Mouse (Mus musculus): Measurements from ENCODE around the gene Ccr1l1.
"Not testable (repeated sequence)": the region's sequence is repeated elsewhere in the genome, so short reads cannot be mapped to it uniquely, and the experiment has no call there.

Gene Ccr1l1

GRCm38 (mm10) chr9:123978308-123978707 is at the start of gene Ccr1l1:
Ccr1l1 (minus strand) TSS chr9:123978408.
- no peak for DNase-seq

GRCm38 (mm10) chr9:124021672-124022071 is 43.5 kb upstream of the Ccr1l1 start, which contains the start of gene Ccr3:
Ccr3 (plus strand) TSS chr9:124021972.
- DNase-seq, result no peak

GRCm38 (mm10) chr9:124019887-124020286 is 41.7 kb upstream of the Ccr1l1 start:
- DNase-seq, result no peak

GRCm38 (mm10) chr9:124016048-124016447 is 37.8 kb upstream of the Ccr1l1 start:
- no peak for DNase-seq

- no peak for DNase-seq
Measured at GRCm38 (mm10) chr9:124014985-124015652, 36.9 kb upstream of the Ccr1l1 start.

- DNase-seq, result no peak
Measured at GRCm38 (mm10) chr9:124013270-124013669, 35.1 kb upstream of the Ccr1l1 start.

GRCm38 (mm10) chr9:124012691-124013090 is 34.5 kb upstream of the Ccr1l1 start:
- no peak for DNase-seq

GRCm38 (mm10) chr9:123999784-124000183 is 21.6 kb upstream of the Ccr1l1 start:
- no peak for DNase-seq

- no peak for DNase-seq
Measured at GRCm38 (mm10) chr9:123997719-123998118, 19.5 kb upstream of the Ccr1l1 start.

GRCm38 (mm10) chr9:123991312-123991906 is 13.2 kb upstream of the Ccr1l1 start:
- no peak for DNase-seq

GRCm38 (mm10) chr9:123989671-123990070 is 11.5 kb upstream of the Ccr1l1 start:
- DNase-seq, result peak; percentile 11

- peak; percentile 13 for DNase-seq
Measured at GRCm38 (mm10) chr9:123986217-123986616, 8.0 kb upstream of the Ccr1l1 start.

GRCm38 (mm10) chr9:123984943-123985342 is 6.7 kb upstream of the Ccr1l1 start:
- DNase-seq, result no peak

- no peak for DNase-seq
Measured at GRCm38 (mm10) chr9:123982720-123983119, 4.5 kb upstream of the Ccr1l1 start.

GRCm38 (mm10) chr9:123981909-123982308 is 3.7 kb upstream of the Ccr1l1 start:
- no peak for DNase-seq

- not testable (repeated sequence) for DNase-seq
Measured at GRCm38 (mm10) chr9:123980858-123981475, 2.8 kb upstream of the Ccr1l1 start.

- no peak for DNase-seq
Measured at GRCm38 (mm10) chr9:123976876-123977663, 1.1 kb downstream of the Ccr1l1 start.

GRCm38 (mm10) chr9:123975630-123976029 is 2.6 kb downstream of the Ccr1l1 start:
- DNase-seq, result no peak

- no peak for DNase-seq
Measured at GRCm38 (mm10) chr9:123968290-123968912, 9.8 kb downstream of the Ccr1l1 start, which contains the start of gene Ccr1. Ccr1 (minus strand) TSS chr9:123968692.

GRCm38 (mm10) chr9:123966858-123967495 is 11.2 kb downstream of the Ccr1l1 start:
- not testable (repeated sequence) for DNase-seq

- no peak for DNase-seq
Measured at GRCm38 (mm10) chr9:123964776-123965175, 13.4 kb downstream of the Ccr1l1 start.

- no peak for DNase-seq
Measured at GRCm38 (mm10) chr9:123960161-123960560, 18.0 kb downstream of the Ccr1l1 start.

All from thymus, postnatal 25 days (tissue).